Mouse (Mus musculus): Measurements from ENCODE around the gene Ogdh. TPM values are rescaled to one million over a fixed set of nuclear protein-coding genes. Genes with fewer than 3 reads are reported as not detected.

Gene Ogdh
- polyA plus RNA-seq, 1 experiment = 13.2 TPM

DNA sequence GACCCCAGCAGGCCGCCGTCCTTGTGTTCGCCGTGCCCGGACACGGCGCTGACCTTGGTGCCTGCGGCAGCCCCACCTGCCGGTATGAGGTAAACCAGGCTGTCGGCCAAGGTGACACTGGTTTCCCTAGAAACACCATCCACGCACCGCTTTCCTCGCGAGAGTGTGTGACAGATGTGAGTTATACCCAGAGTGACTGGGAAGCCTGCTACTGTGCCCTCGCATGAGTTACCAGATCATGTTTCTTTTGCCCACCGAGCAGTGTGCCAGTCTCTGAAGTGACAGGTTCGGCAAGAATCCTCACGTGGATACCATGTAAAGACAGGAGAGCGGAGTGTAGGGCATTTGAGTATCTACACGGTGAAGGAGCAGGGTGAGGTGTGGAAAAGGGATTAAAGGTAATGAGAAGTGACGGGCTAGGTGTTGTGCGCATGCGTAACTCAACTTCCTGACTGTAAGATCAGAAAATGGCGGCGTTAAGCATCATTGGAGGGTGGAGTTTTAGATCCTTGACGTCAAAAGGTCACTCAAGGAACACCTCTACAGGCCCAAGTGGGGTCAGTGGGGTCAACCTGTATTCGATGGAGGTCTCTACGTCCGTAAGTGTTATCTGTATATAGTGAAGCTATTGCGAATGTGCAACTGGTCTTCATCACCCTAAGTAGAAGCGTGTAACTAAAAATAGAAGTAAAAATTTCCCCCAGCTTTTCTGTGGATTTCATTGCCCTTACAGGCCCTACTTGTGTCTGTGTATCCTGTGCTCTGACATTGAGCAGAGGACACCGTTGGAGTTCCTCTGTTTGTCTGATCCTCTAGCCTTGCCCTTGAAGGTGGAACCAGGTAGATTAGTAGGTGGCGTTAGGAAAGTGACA, 919 bp downstream of the Ogdh start:
- Histone ChIP-seq H3K4me1 (ENCODE audit: control insufficient read depth) (peaks cover 66% of the 10 kb centered on the region), H3K4me3 (replicated peaks) (peak overlapping the region; percentile 74), H3K36me3 (ENCODE audit: control insufficient read depth) (peaks cover 41% of the 10 kb centered on the region), H3K9me3 (ENCODE audit: control insufficient read depth, low read length) (no peaks in the 10 kb centered on the region; the same call in 1 of the 2 replicates), H3K27me3 (ENCODE audit: control insufficient read depth) (no peaks in the 10 kb centered on the region)
- TF ChIP-seq GATA1 (IDR thresholded peaks at IDR 0.05; ENCODE audit: low read length) (no peak), TAL1 (IDR thresholded peaks at IDR 0.05; ENCODE audit: low read length) (no peak)

DNA sequence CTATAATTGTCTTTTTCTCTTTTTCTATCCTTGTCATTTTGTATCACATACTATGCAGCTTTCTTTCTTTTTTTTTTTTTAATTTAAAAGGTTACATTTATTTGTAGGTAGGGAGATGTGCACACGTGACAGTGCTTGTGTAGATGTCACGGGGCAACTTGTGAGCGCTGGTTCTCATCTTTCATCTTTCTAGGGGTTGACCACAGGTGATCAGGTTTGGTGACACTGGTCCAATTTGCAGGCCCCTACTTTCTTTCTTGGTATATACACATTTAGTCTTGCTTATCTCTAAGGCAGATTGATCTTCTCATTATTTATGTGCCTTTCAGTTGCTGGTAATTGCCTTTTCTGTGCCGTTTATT, 1.5 kb downstream of the Ogdh start:
- H3K4me3 ChIP-seq (replicated peaks) = peak overlapping the region; percentile 74
- H3K4me1 ChIP-seq (ENCODE audit: control insufficient read depth) = peaks cover 70% of the 10 kb centered on the region
- TF ChIP-seq GATA1 (IDR thresholded peaks at IDR 0.05; ENCODE audit: low read length) = no peak
- TF ChIP-seq TAL1 (IDR thresholded peaks at IDR 0.05; ENCODE audit: low read length) = no peak
- H3K9me3 ChIP-seq (ENCODE audit: control insufficient read depth, low read length) = no peaks in the 10 kb centered on the region; the same call in 1 of the 2 replicates
- no peaks in the 10 kb centered on the region for H3K27me3 ChIP-seq (ENCODE audit: control insufficient read depth)
- H3K36me3 ChIP-seq (ENCODE audit: control insufficient read depth) = peaks cover 48% of the 10 kb centered on the region

DNA sequence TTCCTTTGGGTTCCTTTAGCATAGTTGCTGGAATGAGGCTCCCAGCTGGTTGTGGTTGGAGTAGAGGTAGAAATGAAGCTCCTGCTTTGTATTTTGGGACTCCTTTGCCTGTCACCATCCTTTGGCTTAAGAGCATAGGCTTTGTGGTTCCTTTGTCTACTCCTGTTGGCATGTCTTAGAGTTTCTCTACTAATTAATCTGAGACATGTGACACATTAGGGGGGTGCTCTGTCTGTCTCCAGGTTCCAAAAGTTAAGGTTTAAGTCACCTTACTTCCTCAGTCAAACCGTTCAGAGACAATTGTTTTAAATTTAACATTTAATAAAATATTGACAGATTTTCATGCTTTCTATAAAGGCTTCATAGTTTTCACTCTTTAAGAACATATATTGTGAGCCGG, 2.2 kb downstream of the Ogdh start:
- Histone ChIP-seq H3K4me1 (ENCODE audit: control insufficient read depth) (peaks cover 74% of the 10 kb centered on the region), H3K27me3 (ENCODE audit: control insufficient read depth) (no peaks in the 10 kb centered on the region), H3K4me3 (replicated peaks) (peak overlapping the region; percentile 74), H3K9me3 (ENCODE audit: control insufficient read depth, low read length) (no peaks in the 10 kb centered on the region; the same call in 1 of the 2 replicates), H3K36me3 (ENCODE audit: control insufficient read depth) (peaks cover 54% of the 10 kb centered on the region)
- TF ChIP-seq GATA1 (IDR thresholded peaks at IDR 0.05; ENCODE audit: low read length) (no peak), TAL1 (IDR thresholded peaks at IDR 0.05; ENCODE audit: low read length) (no peak)

DNA sequence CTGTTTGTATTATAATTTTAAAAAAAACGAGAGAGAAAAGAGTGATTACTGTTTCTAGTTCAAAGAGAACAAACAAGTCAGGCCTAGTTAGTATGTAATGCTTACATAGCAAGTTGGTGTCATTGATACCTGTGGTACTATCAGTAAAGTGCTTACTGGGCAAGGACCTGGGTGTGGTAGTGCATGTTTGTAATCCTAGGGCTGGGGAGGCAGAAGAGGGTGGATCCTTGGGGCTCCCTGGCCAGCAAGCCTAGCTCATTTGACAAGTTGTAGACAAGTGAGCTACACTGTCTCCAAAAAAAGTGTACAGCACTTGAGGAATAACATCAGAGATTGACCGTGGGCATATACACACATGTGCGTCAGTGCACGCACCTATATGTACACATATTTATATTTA, 3.2 kb downstream of the Ogdh start:
- TF ChIP-seq GATA1 (IDR thresholded peaks at IDR 0.05; ENCODE audit: low read length) = no peak
- no peak for TF ChIP-seq TAL1 (IDR thresholded peaks at IDR 0.05; ENCODE audit: low read length)
- H3K4me3 ChIP-seq (replicated peaks) = peak overlapping the region; percentile 74
- no peaks in the 10 kb centered on the region for H3K27me3 ChIP-seq (ENCODE audit: control insufficient read depth)
- H3K36me3 ChIP-seq (ENCODE audit: control insufficient read depth) = peaks cover 64% of the 10 kb centered on the region
- H3K4me1 ChIP-seq (ENCODE audit: control insufficient read depth) = peaks cover 79% of the 10 kb centered on the region
- no peaks in the 10 kb centered on the region for H3K9me3 ChIP-seq (ENCODE audit: control insufficient read depth, low read length)

DNA sequence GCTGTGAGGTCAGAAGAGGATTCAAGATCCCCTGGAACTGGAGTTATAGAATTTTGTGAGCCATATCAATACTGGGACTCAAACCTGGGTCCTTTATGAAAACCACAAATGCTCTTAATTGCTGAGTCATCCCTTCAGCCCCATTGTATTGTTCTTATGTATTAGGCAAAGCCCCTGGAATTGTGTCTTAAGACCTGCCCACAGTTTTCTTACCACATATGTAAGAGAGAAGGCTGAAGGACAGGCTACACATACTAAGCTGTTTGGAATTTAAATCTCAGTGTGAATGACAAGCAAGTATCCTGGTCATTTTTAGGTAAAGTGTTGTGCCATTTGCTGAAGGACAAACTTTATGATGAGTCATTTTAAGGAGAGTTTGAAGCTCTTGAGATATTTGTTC, 4.6 kb downstream of the Ogdh start:
- TF ChIP-seq TAL1 (IDR thresholded peaks at IDR 0.05; ENCODE audit: low read length) = no peak
- TF ChIP-seq GATA1 (IDR thresholded peaks at IDR 0.05; ENCODE audit: low read length) = no peak

DNA sequence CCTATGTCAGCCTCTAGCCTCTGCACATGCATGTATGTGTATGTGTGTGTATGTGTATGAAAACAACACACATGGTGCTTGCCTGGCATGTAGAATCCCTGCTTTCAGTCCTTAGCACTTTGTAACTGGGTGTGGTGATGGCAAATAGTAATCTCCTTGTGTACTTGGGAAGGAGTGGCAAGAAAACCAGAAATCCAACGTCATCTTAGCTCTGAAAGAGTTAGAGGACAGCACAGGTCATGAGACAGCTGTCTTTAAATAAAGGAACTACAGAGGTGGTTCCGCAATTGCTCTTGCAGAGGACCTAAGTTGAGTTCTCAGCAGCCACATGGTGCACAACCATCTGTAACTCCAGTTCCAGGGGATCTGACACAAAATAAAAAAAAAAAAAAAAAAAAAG, 8.0 kb downstream of the Ogdh start:
- Histone ChIP-seq H3K9me3 (ENCODE audit: control insufficient read depth, low read length) (no peaks in the 10 kb centered on the region), H3K4me3 (replicated peaks) (no peak overlapping the region), H3K4me1 (ENCODE audit: control insufficient read depth) (peaks cover 50% of the 10 kb centered on the region), H3K36me3 (ENCODE audit: control insufficient read depth) (peaks cover 92% of the 10 kb centered on the region), H3K27me3 (ENCODE audit: control insufficient read depth) (no peaks in the 10 kb centered on the region)
- TF ChIP-seq GATA1 (IDR thresholded peaks at IDR 0.05; ENCODE audit: low read length) (no peak), TAL1 (IDR thresholded peaks at IDR 0.05; ENCODE audit: low read length) (no peak)

More for the DNA sequence above, 4.6 kb downstream of the Ogdh start:
- Histone ChIP-seq H3K36me3 (ENCODE audit: control insufficient read depth) (peaks cover 79% of the 10 kb centered on the region), H3K4me3 (replicated peaks) (peak overlapping the region; percentile 21), H3K9me3 (ENCODE audit: control insufficient read depth, low read length) (no peaks in the 10 kb centered on the region), H3K27me3 (ENCODE audit: control insufficient read depth) (no peaks in the 10 kb centered on the region), H3K4me1 (ENCODE audit: control insufficient read depth) (peaks cover 72% of the 10 kb centered on the region)

DNA sequence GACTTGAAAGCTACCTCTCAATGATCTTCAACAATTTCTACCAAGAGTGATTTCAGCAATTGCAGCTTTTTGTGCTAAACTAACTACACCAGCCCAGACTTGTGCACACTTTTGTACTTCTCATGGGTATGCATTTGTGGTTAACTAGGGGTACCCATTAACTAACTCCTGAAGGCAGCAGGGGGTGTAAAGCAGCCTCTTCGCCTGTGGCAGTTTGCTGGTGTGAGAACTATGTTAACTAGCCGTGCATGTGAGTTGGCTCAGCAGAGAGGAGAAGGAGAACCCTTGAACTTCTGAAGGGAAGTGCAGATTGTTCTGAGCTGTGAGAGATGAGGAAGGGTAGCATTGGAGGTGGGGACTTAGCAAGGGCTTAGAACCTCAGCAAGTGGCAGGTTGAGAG, 11.4 kb downstream of the Ogdh start:
- H3K4me1 ChIP-seq (ENCODE audit: control insufficient read depth) = peaks cover 33% of the 10 kb centered on the region

DNA sequence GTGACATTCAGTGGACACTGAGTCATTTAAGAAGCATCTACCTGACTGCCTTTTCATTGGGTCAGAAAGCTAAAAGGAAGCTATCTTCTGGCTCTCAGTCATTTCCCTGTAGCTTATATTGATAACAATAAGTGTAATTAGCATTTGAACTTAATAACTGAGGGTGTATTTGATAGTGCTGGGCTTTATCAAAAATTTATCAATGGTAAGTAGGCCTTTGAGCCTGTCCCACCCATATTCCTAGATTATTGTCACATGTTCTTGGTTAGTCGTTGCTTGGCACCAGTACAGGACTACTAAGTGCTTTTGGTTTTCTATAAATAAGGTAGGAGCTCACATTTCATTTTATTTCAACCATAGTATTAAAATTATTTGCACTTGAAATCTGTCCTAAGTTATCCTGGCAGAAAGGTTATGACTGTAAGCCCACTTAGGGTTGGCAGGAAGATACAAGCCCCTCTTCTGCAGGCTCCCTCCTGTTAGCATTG, 14.6 kb downstream of the Ogdh start:
- Histone ChIP-seq H3K27me3 (ENCODE audit: control insufficient read depth) (no peaks in the 10 kb centered on the region), H3K4me1 (ENCODE audit: control insufficient read depth) (peaks cover 19% of the 10 kb centered on the region), H3K4me3 (replicated peaks) (no peak overlapping the region), H3K36me3 (ENCODE audit: control insufficient read depth) (peaks cover 95% of the 10 kb centered on the region), H3K9me3 (ENCODE audit: control insufficient read depth, low read length) (no peaks in the 10 kb centered on the region)
- TF ChIP-seq GATA1 (IDR thresholded peaks at IDR 0.05; ENCODE audit: low read length) = no peak
- TF ChIP-seq TAL1 (IDR thresholded peaks at IDR 0.05; ENCODE audit: low read length) = no peak

More for the DNA sequence above, 11.4 kb downstream of the Ogdh start:
- H3K9me3 ChIP-seq (ENCODE audit: control insufficient read depth, low read length) = no peaks in the 10 kb centered on the region
- no peak for TF ChIP-seq GATA1 (IDR thresholded peaks at IDR 0.05; ENCODE audit: low read length)
- TF ChIP-seq TAL1 (IDR thresholded peaks at IDR 0.05; ENCODE audit: low read length) = no peak
- H3K4me3 ChIP-seq (replicated peaks) = no peak overlapping the region
- no peaks in the 10 kb centered on the region for H3K27me3 ChIP-seq (ENCODE audit: control insufficient read depth)
- peaks cover 96% of the 10 kb centered on the region for H3K36me3 ChIP-seq (ENCODE audit: control insufficient read depth)

DNA sequence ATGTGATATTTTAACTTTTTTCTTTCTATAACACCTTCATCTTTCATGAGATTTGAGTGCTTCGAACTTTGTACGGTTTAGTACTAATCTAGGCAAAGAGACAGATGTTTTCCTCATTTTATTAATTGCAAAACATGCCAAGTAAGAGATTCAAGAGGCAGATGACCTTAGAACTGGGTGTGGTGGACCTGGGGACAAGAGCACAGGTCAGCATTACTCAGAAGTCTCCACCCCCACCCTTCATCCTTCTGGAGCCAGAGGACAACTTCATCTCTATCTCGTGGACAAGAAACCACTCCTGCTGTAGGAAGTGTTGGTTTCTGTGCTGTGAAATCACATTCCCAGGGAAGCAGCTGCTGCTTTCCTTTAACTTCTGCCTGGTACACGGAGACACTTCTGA, 16.7 kb downstream of the Ogdh start:
- Histone ChIP-seq H3K4me3 (replicated peaks) (no peak overlapping the region), H3K4me1 (ENCODE audit: control insufficient read depth) (peaks cover 18% of the 10 kb centered on the region), H3K36me3 (ENCODE audit: control insufficient read depth) (peaks cover 95% of the 10 kb centered on the region), H3K27me3 (ENCODE audit: control insufficient read depth) (no peaks in the 10 kb centered on the region), H3K9me3 (ENCODE audit: control insufficient read depth, low read length) (no peaks in the 10 kb centered on the region)
- TF ChIP-seq GATA1 (IDR thresholded peaks at IDR 0.05; ENCODE audit: low read length) (no peak), TAL1 (IDR thresholded peaks at IDR 0.05; ENCODE audit: low read length) (no peak)
